In the genomic region with DNA sequence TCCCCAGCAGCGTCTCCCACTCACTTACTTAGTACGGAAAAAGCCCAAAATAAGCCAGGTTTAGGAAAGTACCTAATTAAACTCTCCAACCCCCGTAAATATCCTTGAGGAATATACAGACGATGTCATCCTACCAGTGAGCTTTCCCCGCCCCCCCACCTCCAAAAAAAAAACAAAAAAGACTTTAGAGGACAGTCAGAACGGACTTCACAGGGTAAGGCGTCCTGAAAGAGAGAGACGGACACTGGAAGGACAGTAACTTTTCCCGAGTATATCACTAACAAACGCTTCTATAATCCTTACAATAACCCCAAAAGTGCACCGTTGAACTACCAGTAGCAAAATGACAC, we compare ENCODE assay signal across 8 mouse cellular contexts. TPM values are rescaled to one million over a fixed set of nuclear protein-coding genes. Genes with fewer than 3 reads are reported as not detected.
A peak's percentile ranks its signal among the peaks of the same experiment; 100 is the strongest.
DNase-seq lines count a peak whose midpoint lies in the region; ATAC-seq and TF ChIP-seq lines count a peak whose summit lies in the region.

No protein-coding gene starts in this region.

- no peak overlapping the region; the same call in 1 of the 2 replicates for H3K27ac ChIP-seq in limb, embryonic 13.5 days
- H3K27ac ChIP-seq in olfactory bulb, adult 2 months (ENCODE audit: insufficient read depth, low read depth, low read length), result no peak overlapping the region

- 5% methylated on average over 11 of the region's 11 CpGs for WGBS in lung, adult 2 months
- 10% methylated on average over 11 of the region's 11 CpGs for WGBS in limb, embryonic 13.5 days
- WGBS in olfactory bulb, adult 2 months, result 4% methylated on average over 11 of the region's 11 CpGs

- peak overlapping the region; percentile 67 for H3K9ac ChIP-seq in limb, embryonic 13.5 days

- peaks cover 9% of the 10 kb centered on the region for H3K4me1 ChIP-seq in lung, adult 2 months (ENCODE audit: control insufficient read depth, insufficient read depth, low read length)
- peaks cover 32% of the 10 kb centered on the region for H3K4me1 ChIP-seq in erythroblast, embryonic 14.5 days (ENCODE audit: control insufficient read depth)
- peaks cover 16% of the 10 kb centered on the region for H3K4me1 ChIP-seq in limb, embryonic 13.5 days
- peaks cover 8% of the 10 kb centered on the region; the same call in 1 of the 2 replicates for H3K4me1 ChIP-seq in olfactory bulb, adult 2 months (ENCODE audit: control insufficient read depth, insufficient read depth, low read length)

- ATAC-seq in limb, embryonic 13.5 days (ENCODE audit: low FRiP score, low read depth), result peak; percentile 5
- no peak for ATAC-seq in monocyte, adult 5-6 weeks (replicated peaks; ENCODE audit: insufficient number of reproducible peaks, low FRiP score, low TSS enrichment, poor library complexity, severe bottlenecking)

- TF ChIP-seq CTCF in lung, adult 2 months (IDR thresholded peaks at IDR 0.05; ENCODE audit: insufficient read depth, low read length), result no peak
- no peak for TF ChIP-seq CTCF in olfactory bulb, adult 2 months (IDR thresholded peaks at IDR 0.05; ENCODE audit: insufficient read depth, low read depth, low read length)

- H3K9me3 ChIP-seq in erythroblast, embryonic 14.5 days (ENCODE audit: control insufficient read depth, low read length), result peaks cover 4% of the 10 kb centered on the region; the same call in 1 of the 2 replicates
- H3K9me3 ChIP-seq in limb, embryonic 13.5 days, result no peaks in the 10 kb centered on the region

- H3K27me3 ChIP-seq in erythroblast, embryonic 14.5 days (ENCODE audit: control insufficient read depth), result peaks cover 30% of the 10 kb centered on the region
- no peaks in the 10 kb centered on the region for H3K27me3 ChIP-seq in limb, embryonic 13.5 days

- H3K4me2 ChIP-seq in limb, embryonic 13.5 days (replicated peaks), result peak overlapping the region; percentile 63

- H3K4me3 ChIP-seq in lung, adult 2 months (replicated peaks; ENCODE audit: extremely low read depth, low read depth, low read length), result peak overlapping the region; percentile 74
- H3K4me3 ChIP-seq in erythroblast, embryonic 14.5 days (replicated peaks), result peak overlapping the region; percentile 95
- H3K4me3 ChIP-seq in limb, embryonic 13.5 days, result peak overlapping the region; percentile 82
- H3K4me3 ChIP-seq in olfactory bulb, adult 2 months (ENCODE audit: insufficient read depth, low read depth, low read length), result peak overlapping the region; percentile 20; the same call in 1 of the 2 replicates

- H3K36me3 ChIP-seq in erythroblast, embryonic 14.5 days (ENCODE audit: control insufficient read depth), result peaks cover 26% of the 10 kb centered on the region
- H3K36me3 ChIP-seq in limb, embryonic 13.5 days, result peaks cover 25% of the 10 kb centered on the region

- no peak for TF ChIP-seq POLR2A in lung, adult 2 months (IDR thresholded peaks at IDR 0.05; ENCODE audit: borderline replicate concordance, extremely low read depth, low read depth, low read length)
- no peak for TF ChIP-seq POLR2A in olfactory bulb, adult 2 months (IDR thresholded peaks at IDR 0.05; ENCODE audit: insufficient read depth, low read depth, low read length)

- DNase-seq in lung, adult 2 months, result peak; percentile 16
- no peak for DNase-seq in lung, postnatal 10 days
- DNase-seq in spleen, postnatal 10 days (ENCODE audit: low spot score in 2 of 2), result no peak
- DNase-seq in cerebellum, adult 18-20 months, result no peak

RNA-seq across cellular contexts. Expression of a gene that starts 0.3 kb away (rescaled TPM):
- polyA plus RNA-seq in lung, adult 2 months (2012; rRNA removed), result 21.9 and 27.5 TPM in 2 replicates
- polyA plus RNA-seq in erythroblast, embryonic 14.5 days (2012), result 13.7 and 18.1 TPM in 2 replicates
- 75.9 and 76.6 TPM in 2 replicates for polyA plus RNA-seq in limb, embryonic 13.5 days (2015; fragmentation: Nextera tagmentation; extraction: Ambion mirVana)
- polyA plus RNA-seq in olfactory bulb, adult 2 months (2012; ENCODE audit: insufficient read depth, insufficient read length, low replicate concordance, missing spikeins), result not detected in 2 replicates
- 16.5 to 50.9 TPM (median 46.2 TPM) in 3 replicates for total RNA-seq in monocyte, adult 5-6 weeks (2017)

RNA-seq across cellular contexts. Expression of a gene that starts 16.1 kb away (rescaled TPM):
- polyA plus RNA-seq in lung, adult 2 months (2012; rRNA removed), result 0.05 TPM in 1 of 2 replicates, not detected in the other
- polyA plus RNA-seq in erythroblast, embryonic 14.5 days (2012), result not detected in 2 replicates
- polyA plus RNA-seq in limb, embryonic 13.5 days (2015; fragmentation: Nextera tagmentation; extraction: Ambion mirVana), result 6.0 and 7.4 TPM in 2 replicates
- polyA plus RNA-seq in olfactory bulb, adult 2 months (2012; ENCODE audit: insufficient read depth, insufficient read length, low replicate concordance, missing spikeins), result not detected in 2 replicates
- not detected in 3 replicates for total RNA-seq in monocyte, adult 5-6 weeks (2017)

RNA-seq across cellular contexts. Expression of a gene that starts 19.4 kb away (rescaled TPM):
- polyA plus RNA-seq in lung, adult 2 months (2012; rRNA removed), result 50.2 and 53.8 TPM in 2 replicates
- polyA plus RNA-seq in erythroblast, embryonic 14.5 days (2012), result 6.4 and 8.0 TPM in 2 replicates
- polyA plus RNA-seq in limb, embryonic 13.5 days (2015; fragmentation: Nextera tagmentation; extraction: Ambion mirVana), result 110 and 116 TPM in 2 replicates
- polyA plus RNA-seq in olfactory bulb, adult 2 months (2012; ENCODE audit: insufficient read depth, insufficient read length, low replicate concordance, missing spikeins), result not detected in 2 replicates
- total RNA-seq in monocyte, adult 5-6 weeks (2017), result 20.0 to 37.9 TPM (median 27.2 TPM) in 3 replicates

RNA-seq across cellular contexts. Expression of a gene that starts 25.0 kb away (rescaled TPM):
- 66.1 and 121 TPM in 2 replicates for polyA plus RNA-seq in lung, adult 2 months (2012; rRNA removed)
- 1.2 and 3.3 TPM in 2 replicates for polyA plus RNA-seq in erythroblast, embryonic 14.5 days (2012)
- 431 and 451 TPM in 2 replicates for polyA plus RNA-seq in limb, embryonic 13.5 days (2015; fragmentation: Nextera tagmentation; extraction: Ambion mirVana)
- 1,008 TPM in 1 of 2 replicates, not detected in the other for polyA plus RNA-seq in olfactory bulb, adult 2 months (2012; ENCODE audit: insufficient read depth, insufficient read length, low replicate concordance, missing spikeins)
- total RNA-seq in monocyte, adult 5-6 weeks (2017), result 576 to 776 TPM (median 626 TPM) in 3 replicates

RNA-seq across cellular contexts. Expression of a gene that starts 54.9 kb away (rescaled TPM):
- polyA plus RNA-seq in lung, adult 2 months (2012; rRNA removed), result 2.4 and 3.8 TPM in 2 replicates
- polyA plus RNA-seq in erythroblast, embryonic 14.5 days (2012), result 12.0 and 15.2 TPM in 2 replicates
- 23.7 and 32.2 TPM in 2 replicates for polyA plus RNA-seq in limb, embryonic 13.5 days (2015; fragmentation: Nextera tagmentation; extraction: Ambion mirVana)
- polyA plus RNA-seq in olfactory bulb, adult 2 months (2012; ENCODE audit: insufficient read depth, insufficient read length, low replicate concordance, missing spikeins), result not detected in 2 replicates
- 0.76 to 4.6 TPM (median 4.0 TPM) in 3 replicates for total RNA-seq in monocyte, adult 5-6 weeks (2017)

Comparison
In these comparisons a context has a peak if more than half of its experiments do, and no peak if none do; other contexts are left out.
1. H3K4me3 ChIP-seq: peak in every context shown above with its lines; median percentile 95 in erythroblast, embryonic 14.5 days; 82 in limb, embryonic 13.5 days; 74 in lung, adult 2 months; 20 in olfactory bulb, adult 2 months.